Mouse (Mus musculus): Measurements from ENCODE around the gene Mrps15.

DNA sequence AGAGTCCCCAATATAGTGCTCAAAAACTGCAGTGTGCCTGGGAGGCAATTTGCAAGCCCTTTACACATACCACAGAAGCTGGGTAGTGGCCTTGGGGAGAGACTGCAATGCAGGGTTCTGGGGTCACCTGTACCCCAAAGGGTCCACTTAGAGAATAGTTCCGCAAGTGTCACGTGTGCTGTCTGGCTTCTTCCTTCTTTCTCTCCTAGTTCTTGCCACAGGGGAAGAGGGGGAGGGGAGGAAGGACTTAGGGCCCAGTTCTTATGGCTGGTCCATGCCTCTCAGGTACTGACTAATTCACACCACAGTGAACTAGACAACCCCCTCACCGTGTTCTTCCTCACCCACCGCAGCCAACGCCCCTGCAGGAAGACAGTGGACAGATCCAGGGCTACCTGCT lies 11.3 kb upstream of the Mrps15 start:
- TF ChIP-seq CTCF (IDR thresholded peaks at IDR 0.05; ENCODE audit: low read depth, low read length) (no peak), EP300 (IDR thresholded peaks at IDR 0.05; ENCODE audit: insufficient read depth, low read depth, low read length) (no peak), POLR2A (IDR thresholded peaks at IDR 0.05; ENCODE audit: insufficient read depth, low read length) (no peak)

All from ES-Bruce4 (cell line).